Mouse (Mus musculus) cerebellum, adult 2 months (tissue): ENCODE measurements around the gene Polr2h.
A peak's percentile ranks its signal among the peaks of the same experiment; 100 is the strongest.

Experiments used
- CTCF ChIP-seq: fragments of 200-500 bp; IDR thresholded peaks from 2 replicates; pipeline ENCODE4 v1.5.1; 2011; ENCODE audit warnings: low read depth, mild to moderate bottlenecking, control low read depth, low read length, moderate library complexity, borderline replicate concordance; ENCODE audit not compliant: insufficient read depth
- POLR2A ChIP-seq: fragments of 200-500 bp; IDR thresholded peaks from 2 replicates; pipeline ENCODE4 v1.6.1; 2011; ENCODE audit warnings: low read length, control low read depth, borderline replicate concordance; ENCODE audit not compliant: insufficient read depth

DNA sequence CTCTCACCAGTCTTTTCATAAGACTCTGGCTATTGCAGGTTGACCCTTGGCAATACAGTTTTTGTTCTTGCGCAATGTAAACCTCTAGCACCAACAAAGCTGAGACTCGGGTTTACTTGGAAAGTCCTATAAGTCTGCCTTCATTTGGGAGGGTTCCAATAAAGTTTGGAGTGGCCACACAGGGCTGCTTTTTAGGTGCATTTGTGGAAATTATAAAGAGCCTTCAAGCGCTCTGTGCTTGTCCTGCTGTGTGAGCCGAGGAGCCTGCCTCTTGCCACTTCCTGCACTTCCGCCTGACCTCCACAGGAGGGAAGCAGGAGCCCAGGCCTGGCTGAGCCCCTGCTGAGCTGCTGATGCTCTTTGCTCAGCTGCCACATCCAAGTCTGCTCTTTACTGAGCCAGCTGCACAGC, 6.9 kb downstream of the Polr2h start:
- TF ChIP-seq POLR2A, result no peak
- TF ChIP-seq CTCF, result peak; percentile 40
